Mouse (Mus musculus): ENCODE measurements around the gene Fbp2.
"Not testable (repeated sequence)": the region's sequence is repeated elsewhere in the genome, so short reads cannot be mapped to it uniquely, and the experiment has no call there.

Gene Fbp2

GRCm38 (mm10) chr13:62865651-62866315 is 7.6 kb upstream of the Fbp2 start:
- no peak for DNase-seq (ENCODE audit: low spot score)

- DNase-seq (ENCODE audit: low spot score), result no peak
Observed at GRCm38 (mm10) chr13:62863771-62864170, 5.5 kb upstream of the Fbp2 start.

GRCm38 (mm10) chr13:62862875-62863274 is 4.7 kb upstream of the Fbp2 start:
- no peak for DNase-seq (ENCODE audit: low spot score)

GRCm38 (mm10) chr13:62860068-62860467 is 1.8 kb upstream of the Fbp2 start:
- DNase-seq (ENCODE audit: low spot score), result no peak

- DNase-seq (ENCODE audit: low spot score), result not testable (repeated sequence)
Observed at GRCm38 (mm10) chr13:62859251-62859650, 1.0 kb upstream of the Fbp2 start.

GRCm38 (mm10) chr13:62856850-62857249 is 1.4 kb downstream of the Fbp2 start:
- DNase-seq (ENCODE audit: low spot score), result peak; percentile 52

- DNase-seq (ENCODE audit: low spot score), result peak; percentile 86
Observed at GRCm38 (mm10) chr13:62856305-62856675, 1.9 kb downstream of the Fbp2 start.

GRCm38 (mm10) chr13:62855396-62856304 is 2.6 kb downstream of the Fbp2 start:
- no peak for DNase-seq (ENCODE audit: low spot score)

- DNase-seq (ENCODE audit: low spot score), result peak; percentile 95
Observed at GRCm38 (mm10) chr13:62854666-62855065, 3.6 kb downstream of the Fbp2 start.

GRCm38 (mm10) chr13:62833341-62833740 is 24.9 kb downstream of the Fbp2 start:
- no peak for DNase-seq (ENCODE audit: low spot score)

GRCm38 (mm10) chr13:62832239-62832638 is 26.0 kb downstream of the Fbp2 start:
- no peak for DNase-seq (ENCODE audit: low spot score)

- not testable (repeated sequence) for DNase-seq (ENCODE audit: low spot score)
Observed at GRCm38 (mm10) chr13:62815705-62816104, 42.5 kb downstream of the Fbp2 start.

- DNase-seq (ENCODE audit: low spot score), result no peak
Observed at GRCm38 (mm10) chr13:62812713-62813112, 45.5 kb downstream of the Fbp2 start.

- not testable (repeated sequence) for DNase-seq (ENCODE audit: low spot score)
Observed at GRCm38 (mm10) chr13:62807981-62808380, 50.2 kb downstream of the Fbp2 start.
